Mouse (Mus musculus): ENCODE data around the gene Hspa12a. TPM values are rescaled to one million over a fixed set of nuclear protein-coding genes. Genes with fewer than 3 reads are reported as not detected.
"Not testable (repeated sequence)": the region's sequence is repeated elsewhere in the genome, so short reads cannot be mapped to it uniquely, and the experiment has no call there.

Gene Hspa12a
- total RNA-seq, 2 experiments from 2014 or later, result 0.48 to 0.62 TPM

- ATAC-seq (ENCODE audit: poor library complexity, severe bottlenecking), result peak; percentile 60
These were observed 32.1 kb downstream of the Hspa12a start for GRCm38 (mm10) chr19:58911386-58911785.

- ATAC-seq (ENCODE audit: poor library complexity, severe bottlenecking), result peak; percentile 24; the same call in 1 of the 2 replicates
These were observed 32.5 kb downstream of the Hspa12a start for GRCm38 (mm10) chr19:58910941-58911368.

GRCm38 (mm10) chr19:58908018-58908417, 35.4 kb downstream of the Hspa12a start:
- no peak for ATAC-seq (ENCODE audit: poor library complexity, severe bottlenecking)

- ATAC-seq (ENCODE audit: poor library complexity, severe bottlenecking), result no peak
These were observed 36.8 kb downstream of the Hspa12a start for GRCm38 (mm10) chr19:58906685-58907084.

- ATAC-seq (ENCODE audit: poor library complexity, severe bottlenecking), result peak; percentile 67
These were observed 39.5 kb downstream of the Hspa12a start for GRCm38 (mm10) chr19:58903899-58904327.

- no peak for ATAC-seq (ENCODE audit: poor library complexity, severe bottlenecking)
These were observed 40.2 kb downstream of the Hspa12a start for GRCm38 (mm10) chr19:58903079-58903898.

GRCm38 (mm10) chr19:58900471-58900870, 43.0 kb downstream of the Hspa12a start:
- ATAC-seq (ENCODE audit: poor library complexity, severe bottlenecking), result not testable (repeated sequence)

- no peak for ATAC-seq (ENCODE audit: poor library complexity, severe bottlenecking)
These were observed 47.2 kb downstream of the Hspa12a start for GRCm38 (mm10) chr19:58896216-58896615.

- no peak for ATAC-seq (ENCODE audit: poor library complexity, severe bottlenecking)
These were observed 54.0 kb downstream of the Hspa12a start for GRCm38 (mm10) chr19:58889306-58890038.

- ATAC-seq (ENCODE audit: poor library complexity, severe bottlenecking), result no peak
These were observed 57.0 kb downstream of the Hspa12a start for GRCm38 (mm10) chr19:58886467-58886866.

GRCm38 (mm10) chr19:58883451-58883850, 60.0 kb downstream of the Hspa12a start:
- no peak for ATAC-seq (ENCODE audit: poor library complexity, severe bottlenecking)

- no peak for ATAC-seq (ENCODE audit: poor library complexity, severe bottlenecking)
These were observed 61.1 kb downstream of the Hspa12a start for GRCm38 (mm10) chr19:58882336-58882735.

- ATAC-seq (ENCODE audit: poor library complexity, severe bottlenecking), result no peak
These were observed 64.0 kb downstream of the Hspa12a start for GRCm38 (mm10) chr19:58879330-58879957.

GRCm38 (mm10) chr19:58878560-58878959, 64.9 kb downstream of the Hspa12a start:
- ATAC-seq (ENCODE audit: poor library complexity, severe bottlenecking), result no peak

- no peak for ATAC-seq (ENCODE audit: poor library complexity, severe bottlenecking)
These were observed 69.9 kb downstream of the Hspa12a start for GRCm38 (mm10) chr19:58873536-58873935.

- no peak for ATAC-seq (ENCODE audit: poor library complexity, severe bottlenecking)
These were observed 70.8 kb downstream of the Hspa12a start for GRCm38 (mm10) chr19:58872381-58873259.

- ATAC-seq (ENCODE audit: poor library complexity, severe bottlenecking), result no peak
These were observed 71.6 kb downstream of the Hspa12a start for GRCm38 (mm10) chr19:58871878-58872277.

GRCm38 (mm10) chr19:58866651-58867050, 76.8 kb downstream of the Hspa12a start:
- ATAC-seq (ENCODE audit: poor library complexity, severe bottlenecking), result no peak

GRCm38 (mm10) chr19:58865224-58865623, 78.2 kb downstream of the Hspa12a start:
- ATAC-seq (ENCODE audit: poor library complexity, severe bottlenecking), result no peak

GRCm38 (mm10) chr19:58864006-58864573, 79.4 kb downstream of the Hspa12a start:
- ATAC-seq (ENCODE audit: poor library complexity, severe bottlenecking), result peak; percentile 25

Data from megakaryocyte, adult 5-6 weeks (primary cell).